Mouse (Mus musculus) limb, embryonic 14.5 days (tissue): ENCODE measurements around the gene Nfix. TPM values are rescaled to one million over a fixed set of nuclear protein-coding genes. Genes with fewer than 3 reads are reported as not detected.

Experiments used
- ATAC-seq: fragments of 200-750 bp; cut with Nextera tagmentation; 2 replicates; pipeline ENCODE4 v1.8.0; 2017; ENCODE audit warnings: low read depth, moderate number of reproducible peaks, moderate TSS enrichment; ENCODE audit not compliant: low FRiP score
- DNase-seq: peaks from one replicate; pipeline ENCODE4 v3.0.0-alpha.2; 2015; ENCODE audit warnings: low spot score
- H3K27ac ChIP-seq: fragments of 300-500 bp; sonication (generic); replicated peaks from 2 replicates; pipeline ENCODE4 v1.5.1; 2014; ENCODE audit warnings: low read depth, mild to moderate bottlenecking, low read length, moderate library complexity, mixed read lengths
- H3K27me3 ChIP-seq: fragments of 300-500 bp; sonication (generic); 2 replicates; pipeline ENCODE4 v1.6.1; 2014; ENCODE audit warnings: low read length, mixed read lengths; ENCODE audit not compliant: control insufficient read depth, insufficient read depth
- H3K36me3 ChIP-seq: fragments of 300-500 bp; sonication (generic); 2 replicates; pipeline ENCODE4 v1.6.1; 2014; ENCODE audit warnings: mild to moderate bottlenecking, low read length, moderate library complexity, mixed read lengths; ENCODE audit not compliant: control insufficient read depth, insufficient read depth
- H3K4me1 ChIP-seq: fragments of 300-500 bp; sonication (generic); 2 replicates; pipeline ENCODE4 v1.6.1; 2014; ENCODE audit warnings: antibody characterized with exemption, low read length, mixed read lengths; ENCODE audit not compliant: control insufficient read depth, insufficient read depth
- H3K4me2 ChIP-seq: fragments of 300-500 bp; sonication (generic); replicated peaks from 2 replicates; pipeline ENCODE4 v1.6.1; 2014; ENCODE audit warnings: low read depth, mild to moderate bottlenecking, low read length, moderate library complexity; ENCODE audit not compliant: severe bottlenecking
- H3K4me3 ChIP-seq: fragments of 300-500 bp; sonication (generic); replicated peaks from 2 replicates; pipeline ENCODE4 v1.5.1; 2014; ENCODE audit warnings: low read length
- H3K9ac ChIP-seq: fragments of 300-500 bp; sonication (generic); 2 replicates; pipeline ENCODE4 v1.6.1; 2014; ENCODE audit warnings: mild to moderate bottlenecking, low read depth, low read length, moderate library complexity; ENCODE audit not compliant: severe bottlenecking
- H3K9me3 ChIP-seq: fragments of 300-500 bp; sonication (generic); 2 replicates; pipeline ENCODE4 v1.6.1; 2016; ENCODE audit warnings: low read length; ENCODE audit not compliant: control insufficient read depth
- POLR2A ChIP-seq: fragments of 200-500 bp; IDR thresholded peaks from 2 replicates; pipeline ENCODE4 v1.8.0; 2012; ENCODE audit warnings: inconsistent platforms, mild to moderate bottlenecking, moderate library complexity, borderline replicate concordance; ENCODE audit not compliant: insufficient read depth, insufficient read length; ENCODE audit errors: extremely low read depth
- WGBS: fragments of 180-500 bp; shearing (Covaris S2); extraction: QIAGEN DNeasy Blood & Tissue Kit; methylation state at CpG from one replicate; pipeline ENCODE4 v1.1.7; 2014; 5-methylcytosine and 5-hydroxymethylcytosine counted together
- polyA plus RNA-seq, 2 experiments: library from polyadenylated mRNA; depleted of rRNA in 1 of 2; stranded (reverse) in 1 of 2; unstranded in 1 of 2; fragments of >200 nt; fragmentation: Nextera tagmentation in 1 of 2; extraction: Ambion mirVana in 1 of 2; gene quantifications; 2 replicates each; pipeline versions ENCODE4 v1.2.1 to v1.2.3; 2012 to 2014

Nfix gene
- polyA plus RNA-seq, 2 experiments: 81.2 to 100 TPM

GRCm38 (mm10) chr8:84736521-84736920 lies 63.6 kb downstream of the Nfix start:
- DNase-seq (no peak), ATAC-seq (no peak)
- TF ChIP-seq POLR2A: no peak
- Histone ChIP-seq H3K9ac (peak overlapping the region; percentile 14; the same call in 1 of the 2 replicates), H3K9me3 (no peaks in the 10 kb centered on the region), H3K4me2 (no peak overlapping the region), H3K4me1 (peaks cover 88% of the 10 kb centered on the region), H3K36me3 (peaks cover 18% of the 10 kb centered on the region), H3K27ac (no peak overlapping the region), H3K4me3 (no peak overlapping the region), H3K27me3 (no peaks in the 10 kb centered on the region)
- WGBS: 88% methylated on average over 4 of the region's 4 CpGs

- H3K36me3 ChIP-seq: peaks cover 24% of the 10 kb centered on the region
- no peak overlapping the region for H3K4me2 ChIP-seq
- TF ChIP-seq POLR2A: no peak
- no peak for ATAC-seq
- no peak for DNase-seq
- no peak overlapping the region for H3K4me3 ChIP-seq
- H3K4me1 ChIP-seq: peaks cover 87% of the 10 kb centered on the region
- no peaks in the 10 kb centered on the region for H3K9me3 ChIP-seq
- no peak overlapping the region for H3K9ac ChIP-seq
- no peak overlapping the region for H3K27ac ChIP-seq
- 32% methylated on average over 2 of the region's 2 CpGs for WGBS
- H3K27me3 ChIP-seq: no peaks in the 10 kb centered on the region
Measured at GRCm38 (mm10) chr8:84735597-84735996, 64.5 kb downstream of the Nfix start.

GRCm38 (mm10) chr8:84734680-84735079 lies 65.5 kb downstream of the Nfix start:
- peaks cover 84% of the 10 kb centered on the region for H3K4me1 ChIP-seq
- WGBS: 89% methylated on average over 2 of the region's 2 CpGs
- ATAC-seq (no peak), DNase-seq (no peak)
- H3K4me2 ChIP-seq: no peak overlapping the region
- no peak overlapping the region for H3K4me3 ChIP-seq
- no peak for TF ChIP-seq POLR2A
- no peaks in the 10 kb centered on the region for H3K9me3 ChIP-seq
- H3K9ac ChIP-seq: no peak overlapping the region
- H3K27ac ChIP-seq: no peak overlapping the region
- H3K36me3 ChIP-seq: peaks cover 27% of the 10 kb centered on the region
- no peaks in the 10 kb centered on the region for H3K27me3 ChIP-seq

GRCm38 (mm10) chr8:84733959-84734358 lies 66.2 kb downstream of the Nfix start:
- TF ChIP-seq POLR2A: no peak
- ATAC-seq (no peak), DNase-seq (no peak)
- H3K4me3 ChIP-seq: no peak overlapping the region
- 82% methylated on average over 6 of the region's 6 CpGs for WGBS
- H3K4me2 ChIP-seq: no peak overlapping the region
- H3K9me3 ChIP-seq: no peaks in the 10 kb centered on the region
- H3K36me3 ChIP-seq: peaks cover 29% of the 10 kb centered on the region
- no peaks in the 10 kb centered on the region for H3K27me3 ChIP-seq
- no peak overlapping the region for H3K9ac ChIP-seq
- H3K4me1 ChIP-seq: peaks cover 82% of the 10 kb centered on the region
- no peak overlapping the region for H3K27ac ChIP-seq

GRCm38 (mm10) chr8:84732996-84733395 lies 67.1 kb downstream of the Nfix start:
- DNase-seq: no peak
- peak; percentile 21; the same call in 1 of the 2 replicates for ATAC-seq
- Histone ChIP-seq H3K9ac (peak overlapping the region; percentile 28), H3K4me1 (peaks cover 80% of the 10 kb centered on the region), H3K27ac (peak overlapping the region; percentile 41; the same call in 1 of the 2 replicates), H3K4me3 (no peak overlapping the region), H3K9me3 (no peaks in the 10 kb centered on the region), H3K36me3 (peaks cover 36% of the 10 kb centered on the region), H3K27me3 (no peaks in the 10 kb centered on the region), H3K4me2 (no peak overlapping the region)
- no peak for TF ChIP-seq POLR2A
- WGBS: 48% methylated on average over 6 of the region's 6 CpGs

- H3K4me2 ChIP-seq: no peak overlapping the region
- H3K4me1 ChIP-seq: peaks cover 75% of the 10 kb centered on the region
- WGBS: 46% methylated on average over 5 of the region's 5 CpGs
- no peaks in the 10 kb centered on the region for H3K27me3 ChIP-seq
- no peak overlapping the region for H3K4me3 ChIP-seq
- H3K36me3 ChIP-seq: peaks cover 40% of the 10 kb centered on the region
- no peak for ATAC-seq
- no peaks in the 10 kb centered on the region for H3K9me3 ChIP-seq
- no peak overlapping the region for H3K9ac ChIP-seq
- peak overlapping the region; percentile 41; the same call in 1 of the 2 replicates for H3K27ac ChIP-seq
- no peak for TF ChIP-seq POLR2A
- no peak for DNase-seq
Measured at GRCm38 (mm10) chr8:84732545-84732944, 67.6 kb downstream of the Nfix start.
